In genomic region chr12:84767510-84767909, GRCm38 (mm10) we compare ENCODE assay signal across 19 mouse cellular contexts. TPM values are rescaled to one million over a fixed set of nuclear protein-coding genes. Genes with fewer than 3 reads are reported as not detected.
A peak's percentile ranks its signal among the peaks of the same experiment; 100 is the strongest.
DNase-seq lines count a peak whose midpoint lies in the region; ATAC-seq and TF ChIP-seq lines count a peak whose summit lies in the region.
"Had no signal": no experiment of that assay in that cellular context is flagged by ENCODE, and none has a peak within 500 bp of the region (broad histone marks: within the 10 kb centered on the region; RNA-seq: fewer than 3 reads in every experiment).

No protein-coding gene starts in this region.

- DNase-seq in CH12.LX (ENCODE audit: extremely low read depth): peak; percentile 70
- DNase-seq in frontal cortex, postnatal 36 days (ENCODE audit: low spot score in 2 of 2): no peak
- DNase-seq in layer of hippocampus, adult 2 months (ENCODE audit: low spot score in 2 of 2): no peak
- DNase-seq: adrenal gland, postnatal 25 days; cerebellum, postnatal 14 days; gastrocnemius, postnatal 14 days; heart, postnatal 36 days; layer of hippocampus, adult 9-11 months; right cerebral cortex, adult 18-20 months; thymus, postnatal 25 days had no signal

- no peak overlapping the region for H3K9ac ChIP-seq in liver, embryonic 15.5 days
- H3K9ac ChIP-seq in liver, embryonic 12.5 days: no peak overlapping the region
- H3K9ac ChIP-seq in CH12.LX (ENCODE audit: insufficient read depth, low read depth): peak overlapping the region; percentile 27; the same call in 1 of the 2 replicates

- H3K4me2 ChIP-seq in liver, embryonic 15.5 days: no peak overlapping the region
- no peak overlapping the region for H3K4me2 ChIP-seq in liver, embryonic 12.5 days
- H3K4me2 ChIP-seq in CH12.LX (ENCODE audit: insufficient read depth, low read depth, poor library complexity, severe bottlenecking): 0 out of 2 replicates have a peak overlapping the region, but pooled peaks have one; percentile 8
- H3K4me2 ChIP-seq: heart, embryonic 11.5 days had no signal

- peaks cover 52% of the 10 kb centered on the region for H3K4me1 ChIP-seq in liver, embryonic 15.5 days (replicated peaks)
- peaks cover 64% of the 10 kb centered on the region for H3K4me1 ChIP-seq in liver, embryonic 12.5 days
- H3K4me1 ChIP-seq in CH12.LX (ENCODE audit: control insufficient read depth in 1 of 2, insufficient read depth in 2 of 2): peaks cover 28 to 87% of the 10 kb centered on the region in 2 experiments
- H3K4me1 ChIP-seq in bone marrow macrophage, adult 2 months (ENCODE audit: control insufficient read depth, insufficient read depth, low read length): peaks cover 79% of the 10 kb centered on the region

- no peak for TF ChIP-seq RAD21 in CH12.LX (IDR thresholded peaks at IDR 0.05; ENCODE audit: low read depth, low read length)

- dilution Hi-C loops in CH12.LX (cut with MboI; ENCODE audit: extremely low pct_ligation_motif_present, extremely low pct_unique_long_range_greater_than_20kb, low sequenced_read_pairs): no loop called here

- no peaks in the 10 kb centered on the region for H3K27me3 ChIP-seq in liver, embryonic 15.5 days
- H3K27me3 ChIP-seq in liver, embryonic 12.5 days (replicated peaks): no peaks in the 10 kb centered on the region
- H3K27me3 ChIP-seq in CH12.LX (replicated peaks): no peaks in the 10 kb centered on the region

- WGBS in liver, embryonic 15.5 days (ENCODE audit: insufficient replicate concordance): 55% methylated on average over 6 of the region's 6 CpGs
- WGBS in liver, embryonic 12.5 days (ENCODE audit: insufficient replicate concordance): 65% methylated on average over 6 of the region's 6 CpGs

- no peak for ATAC-seq in liver, embryonic 15.5 days (ENCODE audit: insufficient read depth)
- ATAC-seq in liver, embryonic 12.5 days: no peak
- peak; percentile 77 for ATAC-seq in megakaryocyte, adult 5-6 weeks (ENCODE audit: poor library complexity, severe bottlenecking)

- TF ChIP-seq POLR2A in CH12.LX (IDR thresholded peaks at IDR 0.05; ENCODE audit: low read depth, low read length): no peak
- no peak for TF ChIP-seq POLR2A in bone marrow macrophage, adult 2 months (IDR thresholded peaks at IDR 0.05; ENCODE audit: borderline replicate concordance, low read depth, low read length)

- no peak for TF ChIP-seq EP300 in CH12.LX (IDR thresholded peaks at IDR 0.05; ENCODE audit: low read length)

- H3K79me2 ChIP-seq in CH12.LX (replicated peaks; ENCODE audit: control insufficient read depth, extremely low read depth, insufficient read depth, poor library complexity, severe bottlenecking): no peaks in the 10 kb centered on the region

- in situ Hi-C loops in CH12.LX (cut with MboI; ENCODE audit: low pct_ligation_motif_present, low pct_unique_long_range_greater_than_20kb, low sequenced_read_pairs): no loop called here

- peaks cover 24% of the 10 kb centered on the region for H3K36me3 ChIP-seq in liver, embryonic 15.5 days (replicated peaks)
- H3K36me3 ChIP-seq in liver, embryonic 12.5 days: peaks cover 39% of the 10 kb centered on the region
- peaks cover 20 to 58% of the 10 kb centered on the region in 2 experiments for H3K36me3 ChIP-seq in CH12.LX (replicated peaks in 1 of 2; ENCODE audit: control insufficient read depth in 1 of 2, insufficient read depth in 1 of 2, low read length in 1 of 2)

- no peaks in the 10 kb centered on the region for H3K9me3 ChIP-seq in liver, embryonic 15.5 days (replicated peaks)
- H3K9me3 ChIP-seq in liver, embryonic 12.5 days (replicated peaks): no peaks in the 10 kb centered on the region
- H3K9me3 ChIP-seq in CH12.LX (replicated peaks; ENCODE audit: low read length): no peaks in the 10 kb centered on the region
- H3K9me3 ChIP-seq: embryonic facial prominence, embryonic 10.5 days had no signal

- 0 out of 2 replicates have a peak overlapping the region, but pooled peaks have one; percentile 20 for H3K27ac ChIP-seq in liver, embryonic 15.5 days (replicated peaks)
- no peak overlapping the region for H3K27ac ChIP-seq in liver, embryonic 12.5 days
- peak overlapping the region; percentile 28 for H3K27ac ChIP-seq in CH12.LX (ENCODE audit: insufficient read depth, low read depth)
- H3K27ac ChIP-seq in bone marrow macrophage, adult 2 months (ENCODE audit: insufficient read depth, low read depth, low read length): peak overlapping the region; percentile 65
- H3K27ac ChIP-seq in layer of hippocampus, adult 2 months: no peak overlapping the region
- H3K27ac ChIP-seq: embryonic facial prominence, embryonic 10.5 days; kidney, postnatal 0 days; stomach, postnatal 0 days had no signal

- no peak for TF ChIP-seq CTCF in CH12.LX (conservative IDR thresholded peaks at IDR 0.05 in 1 of 2, IDR thresholded peaks at IDR 0.05 in 1 of 2; ENCODE audit: low read depth in 2 of 2, low read length in 2 of 2)
- no peak for TF ChIP-seq CTCF in bone marrow macrophage, adult 2 months (IDR thresholded peaks at IDR 0.05; ENCODE audit: low read depth, low read length)
- TF ChIP-seq CTCF in layer of hippocampus, adult 2 months (conservative IDR thresholded peaks at IDR 0.05): no peak

- no peak overlapping the region for H3K4me3 ChIP-seq in liver, embryonic 15.5 days (replicated peaks)
- no peak overlapping the region for H3K4me3 ChIP-seq in liver, embryonic 12.5 days
- no peak overlapping the region for H3K4me3 ChIP-seq in CH12.LX (replicated peaks in 1 of 3; ENCODE audit: low read depth in 2 of 3, low read length in 2 of 3, poor library complexity in 1 of 3)
- H3K4me3 ChIP-seq in bone marrow macrophage, adult 2 months (ENCODE audit: insufficient read depth, low read length): peak overlapping the region; percentile 18; the same call in 1 of the 2 replicates
- no peak overlapping the region for H3K4me3 ChIP-seq in layer of hippocampus, adult 2 months
- H3K4me3 ChIP-seq: embryonic facial prominence, embryonic 10.5 days; myocyte had no signal

TF ChIP-seq in CH12.LX, 34 proteins besides CTCF, POLR2A, EP300 and RAD21:
- TF ChIP-seq IRF4 (IDR thresholded peaks at IDR 0.05; ENCODE audit: low read depth, low read length) (peak; percentile 23; the same call in 1 of the 2 replicates), NELFE (IDR thresholded peaks at IDR 0.05; ENCODE audit: low read depth, low read length) (no peak)
TF ChIP-seq in CH12.LX: peak in this region for 1.

RNA-seq across cellular contexts. Expression of gene Npc2, which starts 5.4 kb away (rescaled TPM):
- 26.0 TPM in 2 replicates for polyA plus RNA-seq in liver, embryonic 15.5 days (2015; fragmentation: Nextera tagmentation; extraction: Ambion mirVana)
- 23.6 and 24.0 TPM in 2 replicates for polyA plus RNA-seq in liver, embryonic 12.5 days (2016; fragmentation: Nextera tagmentation; extraction: Ambion mirVana)
- 63.7 and 73.4 TPM in 2 replicates for total RNA-seq in CH12.LX (2012; rRNA removed)
- total RNA-seq in CH12.LX (2014; rRNA removed): 97.5 and 98.5 TPM in 2 replicates
- polyA plus RNA-seq in CH12.LX (2012; ENCODE audit: insufficient read length, low read depth): 80.3 and 89.0 TPM in 2 replicates
- polyA plus RNA-seq in bone marrow macrophage, adult 2 months (2012; ENCODE audit: insufficient read depth, insufficient read length, missing spikeins): 677 and 718 TPM in 2 replicates
- total RNA-seq in megakaryocyte, adult 5-6 weeks (2015): 269 and 281 TPM in 2 replicates
- total RNA-seq in megakaryocyte, adult 5-6 weeks (2017): 190 and 192 TPM in 2 replicates
- 10 to 100 TPM; 25.9 to 28.2 TPM for total RNA-seq in layer of hippocampus, adult 2 months (2021)

RNA-seq across cellular contexts. Expression of gene Isca2, which starts 5.5 kb away (rescaled TPM):
- 99.5 and 100.0 TPM in 2 replicates for polyA plus RNA-seq in liver, embryonic 15.5 days (2015; fragmentation: Nextera tagmentation; extraction: Ambion mirVana)
- 116 and 123 TPM in 2 replicates for polyA plus RNA-seq in liver, embryonic 12.5 days (2016; fragmentation: Nextera tagmentation; extraction: Ambion mirVana)
- total RNA-seq in CH12.LX (2012; rRNA removed) (59.1 and 59.7 TPM in 2 replicates), CH12.LX (2014; rRNA removed) (75.3 and 90.4 TPM in 2 replicates)
- 50.4 and 55.1 TPM in 2 replicates for polyA plus RNA-seq in CH12.LX (2012; ENCODE audit: insufficient read length, low read depth)
- polyA plus RNA-seq in bone marrow macrophage, adult 2 months (2012; ENCODE audit: insufficient read depth, insufficient read length, missing spikeins): 44.8 and 47.1 TPM in 2 replicates
- total RNA-seq in megakaryocyte, adult 5-6 weeks (2015): 88.9 and 93.6 TPM in 2 replicates
- 43.9 and 45.8 TPM in 2 replicates for total RNA-seq in megakaryocyte, adult 5-6 weeks (2017)
- total RNA-seq in layer of hippocampus, adult 2 months (2021): 10 to 100 TPM; 51.6 to 64.3 TPM

Comparison
In these comparisons a context has a peak if more than half of its experiments do, and no peak if none do; other contexts are left out.
1. H3K27ac ChIP-seq: peak in liver, embryonic 15.5 days (single experiment), CH12.LX (single experiment) and bone marrow macrophage, adult 2 months (single experiment); none in liver, embryonic 12.5 days (single experiment) and layer of hippocampus, adult 2 months (single experiment).